Mouse (Mus musculus) lung, postnatal 0 days (tissue): Measurements from ENCODE around the gene Nfya. TPM values are rescaled to one million over a fixed set of nuclear protein-coding genes. Genes with fewer than 3 reads are reported as not detected.

ENCODE experiments used
- ATAC-seq: fragments of 200-750 bp; cut with Nextera tagmentation; 2 replicates; pipeline ENCODE4 v1.8.0; 2017; ENCODE audit warnings: moderate library complexity
- DNase-seq: peaks from one replicate; pipeline ENCODE4 v3.0.0-alpha.2; 2016; ENCODE audit warnings: low spot score
- H3K27ac ChIP-seq: fragments of 300-500 bp; sonication (generic); 2 replicates; pipeline ENCODE4 v1.5.1; 2014; ENCODE audit warnings: antibody characterized with exemption, mild to moderate bottlenecking, low read length, mixed read lengths
- H3K27me3 ChIP-seq: fragments of 300-500 bp; sonication (generic); replicated peaks from 2 replicates; pipeline ENCODE4 v1.6.1; 2014; ENCODE audit warnings: low read length, mixed read lengths; ENCODE audit not compliant: insufficient read depth
- H3K36me3 ChIP-seq: fragments of 300-500 bp; sonication (generic); 2 replicates; pipeline ENCODE4 v1.6.1; 2014; ENCODE audit warnings: low read length, mixed read lengths; ENCODE audit not compliant: insufficient read depth
- H3K4me1 ChIP-seq: fragments of 300-500 bp; sonication (generic); 2 replicates; pipeline ENCODE4 v1.6.1; 2014; ENCODE audit warnings: antibody characterized with exemption, low read depth, low read length, mixed read lengths; ENCODE audit not compliant: insufficient read depth
- H3K4me2 ChIP-seq: fragments of 300-500 bp; sonication (generic); replicated peaks from 2 replicates; pipeline ENCODE4 v1.6.1; 2014; ENCODE audit warnings: low read depth, mild to moderate bottlenecking, low read length, moderate library complexity, mixed read lengths
- H3K4me3 ChIP-seq: fragments of 300-500 bp; sonication (generic); 2 replicates; pipeline ENCODE4 v1.5.1; 2014; ENCODE audit warnings: low read depth, low read length
- H3K9ac ChIP-seq: fragments of 300-500 bp; sonication (generic); replicated peaks from 2 replicates; pipeline ENCODE4 v1.6.1; 2014; ENCODE audit warnings: low read depth, mild to moderate bottlenecking
- H3K9me3 ChIP-seq: fragments of 300-500 bp; sonication (generic); 2 replicates; pipeline ENCODE4 v1.6.1; 2016; ENCODE audit warnings: low read length, mixed read lengths
- CTCF ChIP-seq: IDR thresholded peaks from 2 replicates; pipeline ENCODE4 v1.5.1; 2016; ENCODE audit warnings: antibody characterized with exemption, mild to moderate bottlenecking
- EP300 ChIP-seq: IDR thresholded peaks from 2 replicates; pipeline ENCODE4 v1.6.1; 2016; ENCODE audit warnings: antibody characterized with exemption, mild to moderate bottlenecking, control low read depth
- WGBS: fragments of 180-500 bp; shearing (Covaris S2); extraction: QIAGEN DNeasy Blood & Tissue Kit; methylation state at CpG from one replicate; pipeline ENCODE4 v1.1.7; 2014; 5-methylcytosine and 5-hydroxymethylcytosine counted together
- polyA plus RNA-seq: library from polyadenylated mRNA; unstranded; fragments of >200 nt; fragmentation: Nextera tagmentation; extraction: Ambion mirVana; gene quantifications from 2 replicates; pipeline ENCODE4 v1.2.1, GENCODE M21; 2015

The Nfya gene
- polyA plus RNA-seq, 1 experiment from 2014 or later = 5.6 TPM

- no peak; the same call in 1 of the 2 replicates for ATAC-seq
Measured at GRCm38 (mm10) chr17:48403848-48404247, 5.9 kb downstream of the Nfya start.

GRCm38 (mm10) chr17:48402751-48403150, 7.0 kb downstream of the Nfya start:
- WGBS = 88% methylated on average over 3 of the region's 3 CpGs
- TF ChIP-seq EP300 (no peak), CTCF (no peak)
- ATAC-seq = no peak
- no peak for DNase-seq
- peaks cover 9% of the 10 kb centered on the region; the same call in 1 of the 2 replicates for H3K36me3 ChIP-seq
- no peak overlapping the region for H3K4me2 ChIP-seq
- peaks cover 4% of the 10 kb centered on the region; the same call in 1 of the 2 replicates for H3K4me1 ChIP-seq
- no peaks in the 10 kb centered on the region for H3K27me3 ChIP-seq
- H3K9me3 ChIP-seq = no peaks in the 10 kb centered on the region
- no peak overlapping the region for H3K9ac ChIP-seq
- H3K4me3 ChIP-seq = no peak overlapping the region
- H3K27ac ChIP-seq = no peak overlapping the region

More at GRCm38 (mm10) chr17:48403848-48404247, 5.9 kb downstream of the Nfya start:
- DNase-seq = no peak
- no peak overlapping the region for H3K4me3 ChIP-seq
- no peak overlapping the region for H3K4me2 ChIP-seq
- no peak overlapping the region for H3K27ac ChIP-seq
- TF ChIP-seq CTCF (no peak), EP300 (no peak)
- 53% methylated on average over 2 of the region's 2 CpGs for WGBS
- no peaks in the 10 kb centered on the region for H3K9me3 ChIP-seq
- peaks cover 6% of the 10 kb centered on the region; the same call in 1 of the 2 replicates for H3K4me1 ChIP-seq
- peaks cover 2% of the 10 kb centered on the region; the same call in 1 of the 2 replicates for H3K36me3 ChIP-seq
- no peaks in the 10 kb centered on the region for H3K27me3 ChIP-seq
- H3K9ac ChIP-seq = no peak overlapping the region

GRCm38 (mm10) chr17:48401710-48402109, 8.0 kb downstream of the Nfya start:
- no peak overlapping the region for H3K4me2 ChIP-seq
- ATAC-seq (no peak), DNase-seq (no peak)
- no peak overlapping the region for H3K27ac ChIP-seq
- H3K9me3 ChIP-seq = no peaks in the 10 kb centered on the region
- H3K36me3 ChIP-seq = peaks cover 9% of the 10 kb centered on the region; the same call in 1 of the 2 replicates
- H3K9ac ChIP-seq = no peak overlapping the region
- H3K4me1 ChIP-seq = no peaks in the 10 kb centered on the region; the same call in 1 of the 2 replicates
- TF ChIP-seq EP300 = no peak
- no peak for TF ChIP-seq CTCF
- H3K27me3 ChIP-seq = no peaks in the 10 kb centered on the region
- 87% methylated on average over 4 of the region's 4 CpGs for WGBS
- no peak overlapping the region for H3K4me3 ChIP-seq

- Histone ChIP-seq H3K9ac (no peak overlapping the region), H3K4me2 (no peak overlapping the region), H3K4me1 (no peaks in the 10 kb centered on the region), H3K36me3 (peaks cover 63% of the 10 kb centered on the region), H3K4me3 (no peak overlapping the region), H3K27ac (no peak overlapping the region), H3K9me3 (no peaks in the 10 kb centered on the region), H3K27me3 (no peaks in the 10 kb centered on the region)
- DNase-seq = no peak
- no peak for ATAC-seq
- no peak for TF ChIP-seq CTCF
- TF ChIP-seq EP300 = no peak
- WGBS = 90% methylated on average over 3 of the region's 3 CpGs
Measured at GRCm38 (mm10) chr17:48392616-48393015, 17.1 kb downstream of the Nfya start.

GRCm38 (mm10) chr17:48391446-48391845, 18.3 kb downstream of the Nfya start:
- ATAC-seq (no peak), DNase-seq (no peak)
- TF ChIP-seq CTCF = no peak
- TF ChIP-seq EP300 = no peak
- Histone ChIP-seq H3K27me3 (no peaks in the 10 kb centered on the region), H3K36me3 (peaks cover 63% of the 10 kb centered on the region), H3K9me3 (no peaks in the 10 kb centered on the region), H3K27ac (no peak overlapping the region), H3K4me3 (no peak overlapping the region), H3K4me1 (no peaks in the 10 kb centered on the region), H3K4me2 (no peak overlapping the region), H3K9ac (no peak overlapping the region)
- WGBS = 81% methylated on average over 5 of the region's 5 CpGs

- WGBS = 95% methylated on average over 5 of the region's 5 CpGs
- no peak for TF ChIP-seq EP300
- no peak for TF ChIP-seq CTCF
- ATAC-seq = no peak
Measured at GRCm38 (mm10) chr17:48389442-48389841, 20.3 kb downstream of the Nfya start.

GRCm38 (mm10) chr17:48388666-48389065, 21.0 kb downstream of the Nfya start:
- no peaks in the 10 kb centered on the region for H3K9me3 ChIP-seq
- WGBS = 76% methylated on average over 2 of the region's 2 CpGs
- no peaks in the 10 kb centered on the region for H3K4me1 ChIP-seq
- TF ChIP-seq CTCF (no peak), EP300 (no peak)
- no peak overlapping the region for H3K27ac ChIP-seq
- H3K36me3 ChIP-seq = peaks cover 52% of the 10 kb centered on the region
- no peak overlapping the region for H3K4me2 ChIP-seq
- no peak overlapping the region for H3K9ac ChIP-seq
- H3K27me3 ChIP-seq = no peaks in the 10 kb centered on the region
- H3K4me3 ChIP-seq = no peak overlapping the region
- ATAC-seq = no peak
- DNase-seq = no peak

More at GRCm38 (mm10) chr17:48389442-48389841, 20.3 kb downstream of the Nfya start:
- no peaks in the 10 kb centered on the region for H3K4me1 ChIP-seq
- no peak overlapping the region for H3K9ac ChIP-seq
- H3K9me3 ChIP-seq = no peaks in the 10 kb centered on the region
- H3K36me3 ChIP-seq = peaks cover 58% of the 10 kb centered on the region
- H3K4me2 ChIP-seq = no peak overlapping the region
- no peak for DNase-seq
- no peak overlapping the region for H3K27ac ChIP-seq
- no peaks in the 10 kb centered on the region for H3K27me3 ChIP-seq
- no peak overlapping the region for H3K4me3 ChIP-seq
